Mouse (Mus musculus) ES-Bruce4 (cell line): ENCODE measurements at regions not wholly inside any gene's neighbourhood (a gene's known extent, or its start where the extent isn't known, plus 50 kb on each side); places are given as distances from the start of the nearest gene placed in this dataset.

Source experiments
- CTCF ChIP-seq: IDR thresholded peaks from one replicate; pipeline ENCODE4 v1.8.1; 2011; ENCODE audit warnings: low read depth, low read length
- POLR2A ChIP-seq: IDR thresholded peaks from one replicate; pipeline ENCODE4 v1.8.1; 2011; ENCODE audit warnings: low read length; ENCODE audit not compliant: insufficient read depth

- TF ChIP-seq POLR2A (no peak), CTCF (no peak)
Observed at GRCm38 (mm10) chr2:178771881-178772280, 341.6 kb downstream of the Cdh26 start.
